Mouse (Mus musculus) cerebellum, adult (tissue): Measurements from ENCODE around the gene Olfr1243.
"Not testable (repeated sequence)": the region's sequence is repeated elsewhere in the genome, so short reads cannot be mapped to it uniquely, and the experiment has no call there.

Source experiments
- ATAC-seq: cut with Nextera tagmentation; 2 replicates; pipeline ENCODE4 v1.9.2; 2017; ENCODE audit warnings: mild to moderate bottlenecking, moderate library complexity, mixed read lengths; ENCODE audit not compliant: insufficient number of reproducible peaks, low FRiP score, low TSS enrichment

Gene Olfr1243

GRCm38 (mm10) chr2:89531387-89531786 is at the start of gene Olfr1243:
Gene Olfr1243, minus strand, starts transcription at chr2:89531487.
- no peak for ATAC-seq

DNA sequence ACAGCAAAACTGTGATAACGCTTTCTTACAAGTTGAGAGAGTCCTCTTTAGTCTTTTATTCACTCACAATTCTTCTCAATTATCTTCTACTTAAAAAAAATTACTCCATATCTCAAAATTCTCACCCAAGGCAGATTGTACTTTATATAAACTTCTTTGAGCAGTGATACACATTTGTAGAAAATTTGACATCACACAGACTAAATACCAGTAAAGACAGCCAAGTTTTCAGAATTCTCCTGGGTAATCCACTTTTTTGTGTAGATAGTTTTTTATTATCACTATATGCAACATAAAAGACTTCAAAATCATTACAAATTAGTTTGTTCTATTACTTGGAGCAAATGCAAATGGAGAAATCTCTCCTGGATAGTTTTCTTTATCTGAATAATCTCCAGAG is 47.1 kb upstream of the Olfr1243 start, which contains the start of gene Olfr1245:
Gene Olfr1245 (minus strand): TSS at position 101 of the 400 bp plus-strand sequence.
- ATAC-seq: no peak

DNA sequence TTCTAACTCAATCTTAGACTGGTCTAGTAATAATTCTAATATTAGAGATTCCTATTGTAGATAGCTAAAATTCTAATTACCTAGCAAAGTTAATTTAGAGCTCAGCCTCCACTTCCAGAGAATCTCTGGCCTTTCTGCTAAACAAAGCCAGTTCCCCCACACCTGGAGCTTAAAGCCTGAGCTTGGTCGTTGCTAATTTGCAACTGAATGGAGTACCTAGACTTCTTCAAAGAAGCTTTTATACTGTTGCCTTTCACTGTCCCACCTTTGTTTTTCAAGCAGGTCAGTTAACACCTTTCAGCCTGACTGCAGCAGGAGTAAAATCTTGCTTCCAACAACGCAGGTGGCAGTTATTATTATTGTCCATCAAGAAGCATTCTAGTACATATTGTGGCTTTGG is 31.4 kb upstream of the Olfr1243 start:
- ATAC-seq: not testable (repeated sequence)

DNA sequence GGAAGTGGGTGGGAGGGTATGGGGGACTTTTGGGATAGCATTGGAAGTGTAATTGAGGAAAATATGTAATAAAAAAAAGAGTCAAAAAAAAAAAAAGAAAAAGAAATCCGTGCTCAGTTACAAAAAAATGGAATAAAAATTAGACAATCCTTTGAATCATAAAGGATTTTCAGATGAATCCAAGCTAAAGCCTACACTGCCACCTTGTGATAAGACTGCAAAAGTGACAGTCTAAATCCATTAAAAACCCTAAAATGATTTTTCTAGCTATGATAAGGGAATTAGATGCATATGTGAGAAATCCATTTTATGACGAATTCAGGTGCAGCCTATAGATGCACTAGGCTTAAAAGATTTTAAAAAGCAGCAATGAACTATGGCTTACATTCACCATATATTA is 13.2 kb upstream of the Olfr1243 start:
- no peak for ATAC-seq

DNA sequence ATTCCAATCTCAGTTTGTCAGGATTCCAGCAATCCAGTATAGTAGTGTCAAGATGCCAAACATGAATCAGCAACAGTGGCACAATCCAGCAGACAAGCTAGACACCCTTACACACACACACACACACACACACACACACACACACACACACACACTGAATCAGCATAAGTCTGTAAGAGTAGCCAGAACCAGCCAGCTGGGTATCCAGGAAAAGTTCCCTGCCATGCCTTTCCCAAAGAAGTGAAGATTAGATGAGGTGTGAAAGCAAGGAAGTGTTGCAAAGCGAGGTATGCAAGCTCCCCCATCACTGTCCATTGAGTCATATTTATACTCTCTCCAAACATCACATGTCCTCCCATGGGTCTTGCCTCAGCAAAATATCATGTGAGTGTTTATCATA is 8.6 kb upstream of the Olfr1243 start:
- no peak for ATAC-seq

DNA sequence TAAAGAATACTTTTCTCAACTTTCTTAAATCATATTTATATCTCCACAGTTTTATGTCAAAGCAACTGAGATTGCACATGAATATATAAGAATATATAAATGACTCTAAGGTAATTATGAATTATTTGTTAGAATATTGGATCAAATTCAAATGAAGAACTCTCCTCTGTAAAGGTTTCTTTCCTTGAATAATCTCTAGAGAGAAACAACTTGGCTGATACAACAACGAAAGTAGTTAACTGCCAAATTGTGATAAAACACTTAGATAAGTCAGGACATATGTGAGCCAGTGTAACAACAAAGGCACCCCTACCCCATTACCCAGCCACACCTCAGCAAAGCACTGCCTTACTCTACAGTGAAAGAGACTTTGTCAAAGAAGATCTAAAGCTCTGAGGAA is 33.1 kb downstream of the Olfr1243 start, which contains the start of gene Olfr1242:
Gene Olfr1242 (minus strand): TSS at position 101 of the 400 bp plus-strand sequence.
- no peak for ATAC-seq

DNA sequence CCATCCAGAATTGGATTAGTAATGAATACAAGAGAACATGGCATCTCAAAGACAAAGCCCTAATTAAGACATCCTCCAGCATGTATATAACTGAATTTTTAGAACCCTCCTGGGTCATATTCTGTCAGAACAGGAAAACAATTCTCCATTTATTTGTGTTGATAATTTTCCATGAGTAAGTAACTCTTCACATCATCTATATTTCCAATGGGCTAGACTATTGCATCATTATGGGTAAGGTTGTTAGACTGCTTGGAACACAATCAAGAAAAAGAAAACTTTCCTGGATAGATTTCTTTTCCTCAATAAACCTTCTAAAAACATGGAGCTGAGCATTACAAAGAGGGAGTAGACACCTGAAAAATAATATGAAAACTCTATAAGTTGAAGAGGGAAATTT is 44.3 kb downstream of the Olfr1243 start, which contains the start of gene Olfr1241:
Gene Olfr1241 (minus strand): TSS at position 101 of the 400 bp plus-strand sequence.
- ATAC-seq: no peak
